Mouse (Mus musculus): ENCODE data around the gene Acap3. TPM values are rescaled to one million over a fixed set of nuclear protein-coding genes. Genes with fewer than 3 reads are reported as not detected.

Gene Acap3
- polyA plus RNA-seq, 1 experiment from 2014 or later: 2.8 TPM

DNA sequence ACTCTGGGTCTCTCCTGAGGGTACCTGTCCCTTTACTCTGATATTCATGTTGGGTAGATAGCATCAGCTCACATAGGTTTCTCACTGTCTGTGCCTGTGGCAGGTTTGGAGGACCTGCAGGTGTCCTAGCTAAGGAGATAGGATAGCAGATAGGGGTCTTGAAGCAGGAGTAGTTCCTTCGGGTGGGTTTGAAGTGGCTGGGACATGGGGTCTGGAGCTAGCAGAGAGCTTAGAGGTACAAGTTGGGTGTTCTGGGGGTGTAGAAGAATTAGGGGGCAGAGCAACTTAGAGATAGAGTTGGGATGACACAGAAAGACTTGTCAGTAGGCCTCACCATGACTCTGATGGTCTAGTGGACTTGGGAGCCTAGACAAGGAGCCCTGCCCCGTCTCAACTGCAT is 42.2 kb upstream of the Acap3 start:
- WGBS (ENCODE audit: insufficient replicate concordance): 75% methylated on average over 2 of the region's 2 CpGs
- H3K4me3 ChIP-seq (ENCODE audit: low read depth, low read length): no peak overlapping the region
- H3K4me2 ChIP-seq (ENCODE audit: low read depth, low read length): peak overlapping the region; percentile 95
- H3K9ac ChIP-seq (replicated peaks): peak overlapping the region; percentile 95
- H3K27me3 ChIP-seq (ENCODE audit: insufficient read depth, low read length): no peaks in the 10 kb centered on the region
- no peaks in the 10 kb centered on the region for H3K9me3 ChIP-seq (ENCODE audit: low read length)
- no peak for TF ChIP-seq CTCF (IDR thresholded peaks at IDR 0.05; ENCODE audit: low read depth)
- no peak for TF ChIP-seq EP300 (IDR thresholded peaks at IDR 0.05; ENCODE audit: low read depth)
- no peaks in the 10 kb centered on the region; the same call in 1 of the 2 replicates for H3K36me3 ChIP-seq (replicated peaks; ENCODE audit: insufficient read depth, low read length)
- peaks cover 40% of the 10 kb centered on the region for H3K4me1 ChIP-seq (ENCODE audit: insufficient read depth)
- no peak overlapping the region for H3K27ac ChIP-seq (ENCODE audit: low read depth)
- DNase-seq (no peak), ATAC-seq (no peak)

DNA sequence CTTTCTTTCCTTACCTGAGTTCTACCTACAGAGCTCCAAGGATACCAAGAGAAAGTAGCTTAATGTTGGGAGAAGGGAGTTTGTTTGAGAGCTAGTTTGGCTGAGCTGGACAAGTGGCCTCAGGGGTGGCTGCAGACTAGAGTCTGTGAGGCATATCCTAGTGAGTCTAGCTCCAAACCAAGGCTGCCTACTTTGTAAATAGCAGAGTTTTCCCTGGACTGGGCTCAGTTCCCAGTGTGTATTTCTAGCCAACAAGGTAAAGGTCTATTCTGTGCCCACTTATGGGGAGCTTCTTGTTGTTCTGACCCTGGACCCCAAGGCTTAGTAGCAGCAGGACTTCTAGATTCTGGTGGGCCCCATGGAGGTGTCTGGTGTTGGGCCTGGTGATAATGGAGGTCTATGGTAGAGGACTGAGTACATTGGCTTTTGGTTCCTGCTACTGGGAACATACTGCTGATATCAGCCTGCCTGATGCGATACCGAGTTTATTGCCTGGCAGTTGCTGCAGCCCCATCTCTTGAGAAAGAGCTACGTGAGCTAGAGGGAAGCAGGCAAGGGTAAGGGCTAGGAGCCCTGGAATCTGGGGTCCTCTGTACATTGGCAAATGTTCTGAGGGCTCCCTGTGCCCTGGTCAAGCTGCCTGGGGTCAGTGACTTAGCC is 41.7 kb upstream of the Acap3 start:
- H3K36me3 ChIP-seq (replicated peaks; ENCODE audit: insufficient read depth, low read length): peaks cover 4% of the 10 kb centered on the region
- H3K9me3 ChIP-seq (ENCODE audit: low read length): no peaks in the 10 kb centered on the region
- TF ChIP-seq EP300 (IDR thresholded peaks at IDR 0.05; ENCODE audit: low read depth) (no peak), CTCF (IDR thresholded peaks at IDR 0.05; ENCODE audit: low read depth) (no peak)
- H3K4me3 ChIP-seq (ENCODE audit: low read depth, low read length): no peak overlapping the region
- ATAC-seq (no peak), DNase-seq (no peak)
- H3K4me2 ChIP-seq (ENCODE audit: low read depth, low read length): peak overlapping the region; percentile 95
- 80% methylated on average over 3 of the region's 3 CpGs for whole genome bisulfite sequencing (ENCODE audit: insufficient replicate concordance)
- H3K27me3 ChIP-seq (ENCODE audit: insufficient read depth, low read length): no peaks in the 10 kb centered on the region
- H3K4me1 ChIP-seq (ENCODE audit: insufficient read depth): peaks cover 40% of the 10 kb centered on the region
- no peak overlapping the region; the same call in 1 of the 2 replicates for H3K9ac ChIP-seq (replicated peaks)
- H3K27ac ChIP-seq (ENCODE audit: low read depth): no peak overlapping the region

DNA sequence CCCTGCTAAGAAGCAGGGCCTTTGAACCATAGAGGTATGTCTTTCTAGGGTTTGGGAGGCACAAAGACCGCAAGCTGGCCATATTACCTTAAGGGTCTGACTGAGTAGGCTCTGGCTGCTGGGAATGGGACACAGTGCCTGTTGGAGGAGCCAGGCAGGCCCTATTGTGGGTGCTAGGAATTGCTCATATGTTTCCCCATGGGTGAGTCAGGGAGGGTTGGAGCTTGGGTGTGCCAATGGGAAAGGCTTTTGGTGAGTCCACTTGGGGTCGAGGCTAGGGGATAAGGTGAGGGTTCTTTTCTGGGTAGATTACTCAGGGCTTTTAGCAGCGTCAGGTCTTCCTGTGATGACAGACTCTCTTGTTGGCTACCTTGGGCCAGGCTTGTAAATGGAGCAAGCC is 40.3 kb upstream of the Acap3 start:
- WGBS (ENCODE audit: insufficient replicate concordance): 83% methylated on average over 3 of the region's 3 CpGs
- H3K4me3 ChIP-seq (ENCODE audit: low read depth, low read length): no peak overlapping the region
- H3K9me3 ChIP-seq (ENCODE audit: low read length): no peaks in the 10 kb centered on the region
- TF ChIP-seq CTCF (IDR thresholded peaks at IDR 0.05; ENCODE audit: low read depth) (no peak), EP300 (IDR thresholded peaks at IDR 0.05; ENCODE audit: low read depth) (no peak)
- ATAC-seq (no peak), DNase-seq (no peak)
- H3K4me1 ChIP-seq (ENCODE audit: insufficient read depth): peaks cover 40% of the 10 kb centered on the region
- no peak overlapping the region for H3K4me2 ChIP-seq (ENCODE audit: low read depth, low read length)
- no peak overlapping the region for H3K27ac ChIP-seq (ENCODE audit: low read depth)
- H3K27me3 ChIP-seq (ENCODE audit: insufficient read depth, low read length): no peaks in the 10 kb centered on the region
- H3K36me3 ChIP-seq (replicated peaks; ENCODE audit: insufficient read depth, low read length): peaks cover 18% of the 10 kb centered on the region
- H3K9ac ChIP-seq (replicated peaks): no peak overlapping the region

DNA sequence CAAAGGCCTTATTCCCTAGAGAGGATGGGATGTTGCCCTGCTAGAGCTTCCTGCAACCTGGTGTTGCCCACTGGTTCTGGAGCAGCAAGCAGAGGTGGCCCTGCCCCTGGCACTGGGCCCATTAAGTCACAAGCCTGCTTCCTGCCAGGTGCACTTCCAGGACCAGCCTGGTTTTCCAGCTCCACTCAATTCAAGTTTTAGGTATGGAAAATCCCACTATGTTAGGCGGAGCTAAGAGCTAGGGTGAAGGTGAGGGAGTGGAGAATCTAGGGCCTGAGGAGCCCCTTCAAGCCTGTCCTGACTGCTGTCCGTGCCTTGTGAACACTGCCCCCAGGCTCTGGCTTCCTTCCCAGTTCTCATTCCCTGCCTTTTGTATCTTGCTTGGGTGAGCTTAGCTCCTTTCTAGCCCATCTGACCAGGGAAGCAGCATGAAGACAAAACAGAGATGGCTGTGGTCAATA is 39.6 kb upstream of the Acap3 start:
- ATAC-seq (no peak), DNase-seq (no peak)
- H3K36me3 ChIP-seq (replicated peaks; ENCODE audit: insufficient read depth, low read length): peaks cover 22% of the 10 kb centered on the region
- no peak overlapping the region for H3K4me3 ChIP-seq (ENCODE audit: low read depth, low read length)
- no peaks in the 10 kb centered on the region for H3K27me3 ChIP-seq (ENCODE audit: insufficient read depth, low read length)
- H3K9ac ChIP-seq (replicated peaks): no peak overlapping the region
- 81% methylated on average over 2 of the region's 2 CpGs for WGBS (ENCODE audit: insufficient replicate concordance)
- TF ChIP-seq EP300 (IDR thresholded peaks at IDR 0.05; ENCODE audit: low read depth) (no peak), CTCF (IDR thresholded peaks at IDR 0.05; ENCODE audit: low read depth) (no peak)
- no peaks in the 10 kb centered on the region for H3K9me3 ChIP-seq (ENCODE audit: low read length)
- no peak overlapping the region for H3K27ac ChIP-seq (ENCODE audit: low read depth)
- H3K4me2 ChIP-seq (ENCODE audit: low read depth, low read length): no peak overlapping the region
- H3K4me1 ChIP-seq (ENCODE audit: insufficient read depth): peaks cover 34% of the 10 kb centered on the region

DNA sequence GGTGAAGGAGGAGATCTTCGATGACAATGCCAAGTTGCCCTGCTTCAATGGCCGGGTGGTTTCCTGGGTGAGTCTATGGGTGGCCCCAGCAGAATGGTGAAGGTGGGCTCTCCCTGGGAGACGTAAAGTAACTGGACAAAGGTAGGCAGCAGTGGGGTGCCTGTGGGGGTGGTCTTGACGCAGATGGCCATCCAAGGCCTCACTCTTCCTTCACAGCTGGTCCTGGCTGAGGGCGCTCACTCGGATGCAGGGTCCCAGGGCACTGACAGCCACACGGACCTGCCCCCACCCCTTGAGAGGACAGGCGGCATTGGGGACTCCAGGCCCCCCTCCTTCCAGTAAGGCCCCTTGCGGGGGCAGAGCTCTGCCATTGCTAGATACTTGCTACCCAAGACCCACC is 38.2 kb upstream of the Acap3 start:
- Histone ChIP-seq H3K9ac (replicated peaks) (no peak overlapping the region), H3K4me2 (ENCODE audit: low read depth, low read length) (no peak overlapping the region), H3K27ac (ENCODE audit: low read depth) (no peak overlapping the region), H3K27me3 (ENCODE audit: insufficient read depth, low read length) (no peaks in the 10 kb centered on the region), H3K9me3 (ENCODE audit: low read length) (no peaks in the 10 kb centered on the region), H3K4me1 (ENCODE audit: insufficient read depth) (peaks cover 27% of the 10 kb centered on the region), H3K4me3 (ENCODE audit: low read depth, low read length) (no peak overlapping the region), H3K36me3 (replicated peaks; ENCODE audit: insufficient read depth, low read length) (peaks cover 29% of the 10 kb centered on the region)
- TF ChIP-seq EP300 (IDR thresholded peaks at IDR 0.05; ENCODE audit: low read depth) (no peak), CTCF (IDR thresholded peaks at IDR 0.05; ENCODE audit: low read depth) (no peak)
- no peak for DNase-seq
- WGBS (ENCODE audit: insufficient replicate concordance): 83% methylated on average over 9 of the region's 9 CpGs
- no peak for ATAC-seq

DNA sequence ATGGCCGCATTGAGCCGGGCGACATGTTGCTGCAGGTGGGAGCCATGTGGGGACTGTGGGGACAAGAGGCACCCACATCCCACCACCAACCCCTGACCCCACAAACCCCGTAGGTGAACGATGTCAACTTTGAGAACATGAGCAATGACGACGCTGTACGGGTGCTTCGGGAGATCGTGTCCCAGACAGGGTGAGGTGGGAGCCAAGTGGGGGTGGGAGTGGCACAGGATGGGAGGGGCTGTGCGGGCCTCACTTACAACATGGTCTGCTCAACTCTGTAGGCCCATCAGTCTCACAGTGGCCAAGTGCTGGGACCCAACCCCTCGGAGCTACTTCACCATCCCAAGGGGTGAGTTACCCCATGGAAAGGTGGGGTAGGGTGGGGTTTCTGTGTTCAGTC is 36.6 kb upstream of the Acap3 start:
- DNase-seq (no peak), ATAC-seq (no peak)
- Histone ChIP-seq H3K27ac (ENCODE audit: low read depth) (no peak overlapping the region), H3K9ac (replicated peaks) (no peak overlapping the region), H3K9me3 (ENCODE audit: low read length) (no peaks in the 10 kb centered on the region), H3K27me3 (ENCODE audit: insufficient read depth, low read length) (no peaks in the 10 kb centered on the region), H3K4me3 (ENCODE audit: low read depth, low read length) (no peak overlapping the region), H3K4me2 (ENCODE audit: low read depth, low read length) (no peak overlapping the region), H3K36me3 (replicated peaks; ENCODE audit: insufficient read depth, low read length) (peaks cover 40% of the 10 kb centered on the region), H3K4me1 (ENCODE audit: insufficient read depth) (peaks cover 12% of the 10 kb centered on the region)
- WGBS (ENCODE audit: insufficient replicate concordance): 93% methylated on average over 12 of the region's 12 CpGs
- TF ChIP-seq EP300 (IDR thresholded peaks at IDR 0.05; ENCODE audit: low read depth) (no peak), CTCF (IDR thresholded peaks at IDR 0.05; ENCODE audit: low read depth) (no peak)

Data from liver, postnatal 0 days (tissue).